Mouse (Mus musculus) spleen, adult 2 months (tissue): ENCODE results near the gene Rgs14.

Experiments used
- CTCF ChIP-seq: fragments of 200-500 bp; IDR thresholded peaks from 2 replicates; pipeline ENCODE4 v1.5.1; 2011; ENCODE audit warnings: mild to moderate bottlenecking, inconsistent platforms; ENCODE audit not compliant: insufficient read depth, insufficient read length, insufficient replicate concordance; ENCODE audit errors: extremely low read depth
- POLR2A ChIP-seq: fragments of 200-500 bp; IDR thresholded peaks from 2 replicates; pipeline ENCODE4 v1.6.1; 2011; ENCODE audit warnings: low read depth, low read length, inconsistent platforms

DNA sequence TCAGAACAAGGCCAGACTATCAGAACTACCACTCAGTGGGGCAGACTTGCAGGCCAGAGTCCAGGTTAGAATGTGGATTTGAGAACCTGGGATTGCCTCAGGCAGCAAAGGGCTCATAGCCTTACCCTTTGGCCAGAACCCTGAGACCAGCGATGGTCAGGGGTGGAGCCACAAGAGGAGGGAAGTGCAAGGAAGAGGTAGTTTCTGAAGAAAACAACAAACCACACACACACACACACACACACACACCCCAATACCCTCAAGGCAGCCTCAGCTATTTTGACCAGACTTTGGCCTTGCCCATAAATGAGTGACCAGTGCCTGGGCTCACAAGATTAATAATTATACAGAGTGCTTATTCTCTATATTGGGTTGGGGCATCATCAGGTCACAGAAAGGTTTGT, 22.1 kb downstream of the Rgs14 start:
- no peak for TF ChIP-seq CTCF
- no peak for TF ChIP-seq POLR2A
